Mouse (Mus musculus): ENCODE results near the gene Lrrc23.
A peak's percentile ranks its signal among the peaks of the same experiment; 100 is the strongest.
"Not testable (repeated sequence)": the region's sequence is repeated elsewhere in the genome, so short reads cannot be mapped to it uniquely, and the experiment has no call there.

Gene Lrrc23

GRCm38 (mm10) chr6:124807366-124807765 is 27.8 kb upstream of the Lrrc23 start:
- DNase-seq = no peak

GRCm38 (mm10) chr6:124806446-124807140 is 27.1 kb upstream of the Lrrc23 start:
- DNase-seq = no peak

- peak; percentile 66 to 77 for DNase-seq
These were observed 26.1 kb upstream of the Lrrc23 start for GRCm38 (mm10) chr6:124805341-124806321.

GRCm38 (mm10) chr6:124804341-124804740 is 24.8 kb upstream of the Lrrc23 start:
- no peak for DNase-seq

- DNase-seq = not testable (repeated sequence)
These were observed 24.2 kb upstream of the Lrrc23 start for GRCm38 (mm10) chr6:124803691-124804090.

GRCm38 (mm10) chr6:124803061-124803460 is 23.5 kb upstream of the Lrrc23 start:
- DNase-seq = no peak

GRCm38 (mm10) chr6:124802400-124802799 is 22.9 kb upstream of the Lrrc23 start:
- DNase-seq = not testable (repeated sequence)

- DNase-seq = no peak
These were observed 16.7 kb upstream of the Lrrc23 start for GRCm38 (mm10) chr6:124796200-124796599.

GRCm38 (mm10) chr6:124795781-124796180 is 16.3 kb upstream of the Lrrc23 start:
- DNase-seq = no peak

- no peak for DNase-seq
These were observed 12.4 kb upstream of the Lrrc23 start for GRCm38 (mm10) chr6:124791911-124792310.

GRCm38 (mm10) chr6:124790121-124790520 is 10.6 kb upstream of the Lrrc23 start:
- no peak for DNase-seq

GRCm38 (mm10) chr6:124789519-124789918 is 10.0 kb upstream of the Lrrc23 start:
- no peak for DNase-seq

- no peak for DNase-seq
These were observed 8.2 kb upstream of the Lrrc23 start for GRCm38 (mm10) chr6:124787722-124788121.

- DNase-seq = no peak
These were observed 7.4 kb upstream of the Lrrc23 start for GRCm38 (mm10) chr6:124786756-124787420.

GRCm38 (mm10) chr6:124782436-124782835 is 2.9 kb upstream of the Lrrc23 start:
- peak; percentile 66 to 71 for DNase-seq

GRCm38 (mm10) chr6:124780917-124781316 is 1.4 kb upstream of the Lrrc23 start:
- DNase-seq = no peak

- no peak for DNase-seq
These were observed 473 bp upstream of the Lrrc23 start for GRCm38 (mm10) chr6:124779984-124780416.

GRCm38 (mm10) chr6:124770511-124770910 is 9.0 kb downstream of the Lrrc23 start:
- no peak for DNase-seq

- no peak for DNase-seq
These were observed 9.5 kb downstream of the Lrrc23 start for GRCm38 (mm10) chr6:124770013-124770412.

- peak; percentile 57 to 78 for DNase-seq
These were observed 10.3 kb downstream of the Lrrc23 start, which contains the start of gene Eno2 for GRCm38 (mm10) chr6:124769101-124769765. TSS of gene Eno2 (minus strand) at chr6:124769673.

- DNase-seq = no peak
These were observed 10.9 kb downstream of the Lrrc23 start for GRCm38 (mm10) chr6:124768704-124769044.

GRCm38 (mm10) chr6:124767920-124768703 is 11.4 kb downstream of the Lrrc23 start:
- DNase-seq = peak; percentile 18 to 37

Measured in thymus, postnatal 36 days (tissue).